Mouse (Mus musculus) liver, postnatal 0 days (tissue): ENCODE measurements at regions not wholly inside any gene's neighbourhood (a gene's known extent, or its start where the extent isn't known, plus 50 kb on each side); places are given as distances from the start of the nearest gene placed in this dataset.
"Not testable (repeated sequence)": the region's sequence is repeated elsewhere in the genome, so short reads cannot be mapped to it uniquely, and the experiment has no call there.

ENCODE experiments used
- ATAC-seq: fragments of 200-750 bp; cut with Nextera tagmentation; 2 replicates; pipeline ENCODE4 v1.8.0; 2017; ENCODE audit warnings: mild to moderate bottlenecking, moderate library complexity
- DNase-seq: peaks from one replicate; pipeline ENCODE4 v3.0.0-alpha.2; 2016
- H3K27ac ChIP-seq: fragments of 300-500 bp; sonication (generic); 2 replicates; pipeline ENCODE4 v1.5.1; 2014; ENCODE audit warnings: antibody characterized with exemption, moderate library complexity, mild to moderate bottlenecking, low read depth
- H3K27me3 ChIP-seq: fragments of 300-500 bp; sonication (generic); 2 replicates; pipeline ENCODE4 v1.6.1; 2014; ENCODE audit warnings: low read length, control low read depth, mixed read lengths; ENCODE audit not compliant: insufficient read depth
- H3K36me3 ChIP-seq: fragments of 300-500 bp; sonication (generic); replicated peaks from 2 replicates; pipeline ENCODE4 v1.6.1; 2014; ENCODE audit warnings: mild to moderate bottlenecking, control low read depth, low read length, moderate library complexity, mixed read lengths; ENCODE audit not compliant: insufficient read depth
- H3K4me1 ChIP-seq: fragments of 300-500 bp; sonication (generic); 2 replicates; pipeline ENCODE4 v1.6.1; 2014; ENCODE audit warnings: antibody characterized with exemption, mild to moderate bottlenecking, control low read depth; ENCODE audit not compliant: insufficient read depth
- H3K4me2 ChIP-seq: fragments of 300-500 bp; sonication (generic); 2 replicates; pipeline ENCODE4 v1.6.1; 2014; ENCODE audit warnings: low read depth, mild to moderate bottlenecking, low read length, moderate library complexity, mixed read lengths
- H3K4me3 ChIP-seq: fragments of 300-500 bp; sonication (generic); 2 replicates; pipeline ENCODE4 v1.5.1; 2014; ENCODE audit warnings: low read depth, low read length
- H3K9ac ChIP-seq: fragments of 300-500 bp; sonication (generic); replicated peaks from 2 replicates; pipeline ENCODE4 v1.6.1; 2014; ENCODE audit warnings: mild to moderate bottlenecking, moderate library complexity
- H3K9me3 ChIP-seq: fragments of 300-500 bp; sonication (generic); 2 replicates; pipeline ENCODE4 v1.6.1; 2016; ENCODE audit warnings: mild to moderate bottlenecking, control low read depth, low read length, mixed read lengths
- CTCF ChIP-seq: sonication (generic); IDR thresholded peaks from 2 replicates; pipeline ENCODE4 v1.5.1; 2016; ENCODE audit warnings: antibody characterized with exemption, low read depth
- EP300 ChIP-seq: IDR thresholded peaks from 2 replicates; pipeline ENCODE4 v1.6.1; 2016; ENCODE audit warnings: antibody characterized with exemption, low read depth, mild to moderate bottlenecking
- WGBS: fragments of 180-500 bp; shearing (Covaris S2); extraction: QIAGEN DNeasy Blood & Tissue Kit; methylation state at CpG from one replicate; pipeline ENCODE4 v1.1.7; 2014; ENCODE audit not compliant: insufficient replicate concordance; 5-methylcytosine and 5-hydroxymethylcytosine counted together

GRCm38 (mm10) chr5:4341956-4342355 lies 149.8 kb downstream of the Mterf1b start:
- no peak overlapping the region for H3K4me2 ChIP-seq
- H3K9ac ChIP-seq = no peak overlapping the region
- no peaks in the 10 kb centered on the region for H3K27me3 ChIP-seq
- no peak for DNase-seq
- H3K4me3 ChIP-seq = no peak overlapping the region
- H3K4me1 ChIP-seq = no peaks in the 10 kb centered on the region
- H3K36me3 ChIP-seq = no peaks in the 10 kb centered on the region
- H3K9me3 ChIP-seq = no peaks in the 10 kb centered on the region
- no peak overlapping the region for H3K27ac ChIP-seq
- 43% methylated on average over 6 of the region's 6 CpGs for WGBS
- TF ChIP-seq EP300 (no peak), CTCF (no peak)
- no peak for ATAC-seq

GRCm38 (mm10) chr5:4344458-4344857 lies 152.3 kb downstream of the Mterf1b start:
- TF ChIP-seq EP300 = no peak
- TF ChIP-seq CTCF = no peak
- ATAC-seq = peak; percentile 66
- Histone ChIP-seq H3K9me3 (no peaks in the 10 kb centered on the region), H3K36me3 (no peaks in the 10 kb centered on the region), H3K27me3 (no peaks in the 10 kb centered on the region), H3K4me2 (no peak overlapping the region), H3K4me1 (no peaks in the 10 kb centered on the region), H3K27ac (no peak overlapping the region), H3K4me3 (no peak overlapping the region), H3K9ac (no peak overlapping the region)
- 61% methylated on average over 2 of the region's 2 CpGs for WGBS
- DNase-seq = no peak

GRCm38 (mm10) chr5:4348334-4348733 lies 156.2 kb downstream of the Mterf1b start:
- 66% methylated on average over 4 of the region's 4 CpGs for WGBS
- TF ChIP-seq CTCF = no peak
- TF ChIP-seq EP300 = no peak
- ATAC-seq = no peak

GRCm38 (mm10) chr5:4349943-4350342 lies 157.8 kb downstream of the Mterf1b start:
- DNase-seq = no peak
- WGBS = 47% methylated on average over 2 of the region's 2 CpGs
- H3K4me3 ChIP-seq = no peak overlapping the region

More at GRCm38 (mm10) chr5:4348334-4348733, 156.2 kb downstream of the Mterf1b start:
- DNase-seq = no peak
- Histone ChIP-seq H3K27me3 (no peaks in the 10 kb centered on the region), H3K9me3 (no peaks in the 10 kb centered on the region), H3K27ac (no peak overlapping the region), H3K4me3 (no peak overlapping the region), H3K4me2 (no peak overlapping the region), H3K4me1 (no peaks in the 10 kb centered on the region), H3K36me3 (no peaks in the 10 kb centered on the region), H3K9ac (no peak overlapping the region)

GRCm38 (mm10) chr5:4355609-4356224 lies 163.6 kb downstream of the Mterf1b start:
- no peaks in the 10 kb centered on the region for H3K27me3 ChIP-seq
- no peaks in the 10 kb centered on the region for H3K36me3 ChIP-seq
- TF ChIP-seq EP300 (no peak), CTCF (no peak)
- 70% methylated on average over 7 of the region's 7 CpGs for WGBS
- H3K9me3 ChIP-seq = no peaks in the 10 kb centered on the region
- H3K9ac ChIP-seq = no peak overlapping the region
- DNase-seq = no peak
- no peak overlapping the region for H3K27ac ChIP-seq
- no peak overlapping the region for H3K4me3 ChIP-seq
- H3K4me2 ChIP-seq = no peak overlapping the region
- no peak for ATAC-seq
- no peaks in the 10 kb centered on the region for H3K4me1 ChIP-seq

More at GRCm38 (mm10) chr5:4349943-4350342, 157.8 kb downstream of the Mterf1b start:
- no peaks in the 10 kb centered on the region for H3K9me3 ChIP-seq
- H3K4me2 ChIP-seq = no peak overlapping the region
- H3K4me1 ChIP-seq = no peaks in the 10 kb centered on the region
- no peaks in the 10 kb centered on the region for H3K36me3 ChIP-seq
- no peak for ATAC-seq
- H3K9ac ChIP-seq = no peak overlapping the region
- H3K27ac ChIP-seq = no peak overlapping the region
- TF ChIP-seq CTCF = no peak
- TF ChIP-seq EP300 = no peak
- no peaks in the 10 kb centered on the region for H3K27me3 ChIP-seq

GRCm38 (mm10) chr5:4356555-4357273 lies 164.5 kb downstream of the Mterf1b start:
- not testable (repeated sequence) for H3K36me3 ChIP-seq, DNase-seq, ATAC-seq, H3K9me3 ChIP-seq, H3K4me2 ChIP-seq, H3K4me1 ChIP-seq, H3K27me3 ChIP-seq, H3K9ac ChIP-seq, H3K4me3 ChIP-seq, H3K27ac ChIP-seq

GRCm38 (mm10) chr5:4361547-4361946 lies 169.4 kb downstream of the Mterf1b start:
- H3K9ac ChIP-seq, H3K4me2 ChIP-seq, H3K27me3 ChIP-seq, H3K27ac ChIP-seq, ATAC-seq, H3K9me3 ChIP-seq, H3K4me3 ChIP-seq, H3K4me1 ChIP-seq, DNase-seq, H3K36me3 ChIP-seq: not testable (repeated sequence)
- 72% methylated on average over 6 of the region's 6 CpGs for WGBS

- H3K9ac ChIP-seq, ATAC-seq, DNase-seq, H3K4me2 ChIP-seq, H3K4me1 ChIP-seq, H3K36me3 ChIP-seq, H3K27me3 ChIP-seq, H3K27ac ChIP-seq, H3K4me3 ChIP-seq, H3K9me3 ChIP-seq: not testable (repeated sequence)
- 77% methylated on average over 7 of the region's 7 CpGs for WGBS
Measured at GRCm38 (mm10) chr5:4384719-4385118, 192.6 kb downstream of the Mterf1b start.
